Mouse (Mus musculus): ENCODE measurements around the gene Gm20852.
"Not testable (repeated sequence)": the region's sequence is repeated elsewhere in the genome, so short reads cannot be mapped to it uniquely, and the experiment has no call there.

Gene Gm20852

DNA sequence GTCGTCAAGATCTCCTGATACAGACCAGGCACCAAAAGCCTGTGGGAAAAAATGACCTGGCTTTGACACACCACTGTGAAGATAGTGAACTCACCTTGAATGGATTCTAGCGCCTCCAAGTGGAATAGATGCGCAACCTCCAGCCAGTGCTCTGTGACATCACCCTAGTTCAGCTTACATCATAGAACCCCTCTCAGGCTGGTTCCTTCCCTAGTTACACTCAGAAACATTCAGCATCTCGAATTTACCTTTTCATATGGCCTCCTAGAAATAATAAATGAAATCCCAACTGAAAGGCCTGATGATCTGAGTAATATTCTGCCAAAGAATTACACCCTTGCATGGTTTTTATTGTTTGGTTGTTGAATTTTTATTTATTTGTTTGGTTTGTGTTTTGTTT is at the start of gene Gm20852:
Gene Gm20852, minus strand, starts transcription at position 101 of the 400 bp plus-strand sequence.
- not testable (repeated sequence) for DNase-seq (ENCODE audit: low read depth in 1 of 2, low spot score in 2 of 2)
